Mouse (Mus musculus) MEL (cell line): Measurements from ENCODE around the gene Slc46a2. TPM values are rescaled to one million over a fixed set of nuclear protein-coding genes. Genes with fewer than 3 reads are reported as not detected.

ENCODE experiments used
- DNase-seq: peaks from one replicate; pipeline ENCODE4 v3.0.0; 2011; ENCODE audit warnings: low read depth, low spot score
- H3K27ac ChIP-seq: 2 replicates; pipeline ENCODE4 v1.5.1; 2012; ENCODE audit warnings: low read depth, mild to moderate bottlenecking, control low read depth, low read length, moderate library complexity; ENCODE audit not compliant: control insufficient read depth
- H3K27me3 ChIP-seq, 2 experiments: fragments of 150-350 bp in 1 of 2; sonication (generic) in 1 of 2; 2 replicates each; pipeline ENCODE4 v1.6.1; 2012; ENCODE audit warnings: low read length in 2 of 2, mild to moderate bottlenecking in 2 of 2, improper control_type of control experiment in 1 of 2, moderate library complexity in 1 of 2; ENCODE audit not compliant: insufficient read depth in 2 of 2, control insufficient read depth in 1 of 2
- H3K36me3 ChIP-seq, 2 experiments: 2 replicates each; pipeline ENCODE4 v1.6.1; 2012 to 2014; ENCODE audit warnings: low read length in 2 of 2, improper control_type of control experiment in 1 of 2, inconsistent platforms in 1 of 2, mild to moderate bottlenecking in 1 of 2; ENCODE audit not compliant: insufficient read depth in 2 of 2, control insufficient read depth in 1 of 2
- H3K4me1 ChIP-seq, 2 experiments: fragments of 150-350 bp in 1 of 2; sonication (generic) in 1 of 2; 2 replicates each; pipeline ENCODE4 v1.6.1; 2012; ENCODE audit warnings: low read length in 2 of 2, improper control_type of control experiment in 1 of 2, mild to moderate bottlenecking in 1 of 2; ENCODE audit not compliant: insufficient read depth in 2 of 2, control insufficient read depth in 1 of 2
- H3K4me3 ChIP-seq, 2 experiments: fragments of 150-350 bp in 1 of 2; sonication (generic) in 1 of 2; 2 replicates each; pipeline ENCODE4 v1.5.1; 2012; ENCODE audit warnings: low read depth in 2 of 2, low read length in 2 of 2, mild to moderate bottlenecking in 2 of 2, moderate library complexity in 2 of 2, control low read depth in 1 of 2, improper control_type of control experiment in 1 of 2; ENCODE audit not compliant: control insufficient read depth in 1 of 2, insufficient read depth in 1 of 2
- H3K79me2 ChIP-seq: 2 replicates; pipeline ENCODE4 v1.6.1; 2012; ENCODE audit warnings: mild to moderate bottlenecking, low read length, moderate library complexity; ENCODE audit not compliant: control insufficient read depth, poor library complexity, insufficient read depth
- H3K9ac ChIP-seq: 2 replicates; pipeline ENCODE4 v1.6.1; 2012; ENCODE audit warnings: low read depth, mild to moderate bottlenecking, control low read depth, low read length, moderate library complexity; ENCODE audit not compliant: control insufficient read depth, poor library complexity, severe bottlenecking
- H3K9me3 ChIP-seq: fragments of 150-350 bp; sonication (generic); replicated peaks from 2 replicates; pipeline ENCODE4 v1.6.1; 2012; ENCODE audit warnings: mild to moderate bottlenecking, low read length, improper control_type of control experiment, moderate library complexity; ENCODE audit not compliant: insufficient read depth
- BHLHE40 ChIP-seq: IDR thresholded peaks from 2 replicates; pipeline ENCODE4 v1.6.1; 2012; ENCODE audit warnings: low read depth, mild to moderate bottlenecking, inconsistent platforms, low read length, improper control_type of control experiment, borderline replicate concordance
- CHD1 ChIP-seq: IDR thresholded peaks from 2 replicates; pipeline ENCODE4 v1.6.1; 2012; ENCODE audit warnings: low read depth, mild to moderate bottlenecking, inconsistent platforms, low read length, improper control_type of control experiment
- CHD2 ChIP-seq: IDR thresholded peaks from 2 replicates; pipeline ENCODE4 v1.6.1; 2011; ENCODE audit warnings: low read length, improper control_type of control experiment
- EP300 ChIP-seq, 2 experiments: IDR thresholded peaks; 2 replicates each; pipeline ENCODE4 v1.6.1; 2011; ENCODE audit warnings: improper control_type of control experiment in 2 of 2, low read length in 2 of 2, low read depth in 1 of 2, mild to moderate bottlenecking in 1 of 2
- ETS1 ChIP-seq: IDR thresholded peaks from 2 replicates; pipeline ENCODE4 v1.6.1; 2012; ENCODE audit warnings: low read depth, mild to moderate bottlenecking, inconsistent platforms, low read length, improper control_type of control experiment, moderate library complexity
- GATA1 ChIP-seq: IDR thresholded peaks from 2 replicates; pipeline ENCODE4 v1.6.1; 2011; ENCODE audit warnings: low read depth, low read length, improper control_type of control experiment
- HCFC1 ChIP-seq: IDR thresholded peaks from 2 replicates; pipeline ENCODE4 v1.6.1; 2012; ENCODE audit warnings: low read depth, mild to moderate bottlenecking, inconsistent platforms, low read length, improper control_type of control experiment, moderate library complexity
- KAT2A ChIP-seq: conservative IDR thresholded peaks from 2 replicates; pipeline ENCODE4 v1.6.1; 2012; ENCODE audit warnings: low read depth, low read length, improper control_type of control experiment, inconsistent platforms
- MAFK ChIP-seq: IDR thresholded peaks from 2 replicates; pipeline ENCODE4 v1.6.1; 2011; ENCODE audit warnings: low read depth, mild to moderate bottlenecking, low read length, improper control_type of control experiment, borderline replicate concordance
- MAZ ChIP-seq: IDR thresholded peaks from 2 replicates; pipeline ENCODE4 v1.6.1; 2012; ENCODE audit warnings: low read depth, mild to moderate bottlenecking, inconsistent platforms, low read length, improper control_type of control experiment
- MXI1 ChIP-seq: IDR thresholded peaks from 2 replicates; pipeline ENCODE4 v1.6.1; 2011; ENCODE audit warnings: mild to moderate bottlenecking, low read depth, low read length, improper control_type of control experiment
- NELFE ChIP-seq: IDR thresholded peaks from 2 replicates; pipeline ENCODE4 v1.6.1; 2011; ENCODE audit warnings: low read depth, low read length, improper control_type of control experiment
- NRF1 ChIP-seq: IDR thresholded peaks from 2 replicates; pipeline ENCODE4 v1.6.1; 2014; ENCODE audit warnings: low read depth, mild to moderate bottlenecking, inconsistent platforms, low read length, improper control_type of control experiment, moderate library complexity; ENCODE audit not compliant: poor library complexity, insufficient read depth, severe bottlenecking
- POLR2AphosphoS2 ChIP-seq: IDR thresholded peaks from 2 replicates; pipeline ENCODE4 v1.6.1; 2011; ENCODE audit warnings: low read length, improper control_type of control experiment
- RCOR1 ChIP-seq: IDR thresholded peaks from 2 replicates; pipeline ENCODE4 v1.6.1; 2012; ENCODE audit warnings: low read depth, mild to moderate bottlenecking, inconsistent platforms, low read length, improper control_type of control experiment
- SIN3A ChIP-seq: IDR thresholded peaks from 2 replicates; pipeline ENCODE4 v1.6.1; 2012; ENCODE audit warnings: low read length, improper control_type of control experiment, inconsistent platforms
- TAL1 ChIP-seq: IDR thresholded peaks from 2 replicates; pipeline ENCODE4 v1.6.1; 2012; ENCODE audit warnings: mild to moderate bottlenecking, inconsistent platforms, low read length, moderate library complexity, mixed read lengths
- TCF12 ChIP-seq: IDR thresholded peaks from 2 replicates; pipeline ENCODE4 v1.6.1; 2014; ENCODE audit warnings: low read depth, mild to moderate bottlenecking, inconsistent platforms, low read length, improper control_type of control experiment, moderate library complexity
- UBTF ChIP-seq: IDR thresholded peaks from 2 replicates; pipeline ENCODE4 v1.6.1; 2012; ENCODE audit warnings: low read depth, mild to moderate bottlenecking, inconsistent platforms, low read length, improper control_type of control experiment, moderate library complexity, borderline replicate concordance; ENCODE audit not compliant: insufficient read depth
- USF1 ChIP-seq: IDR thresholded peaks from 2 replicates; pipeline ENCODE4 v1.6.1; 2014; ENCODE audit warnings: low read depth, mild to moderate bottlenecking, inconsistent platforms, low read length, improper control_type of control experiment, moderate library complexity
- ZMIZ1 ChIP-seq: IDR thresholded peaks from 2 replicates; pipeline ENCODE4 v1.6.1; 2012; ENCODE audit warnings: low read depth, mild to moderate bottlenecking, inconsistent platforms, low read length, improper control_type of control experiment, moderate library complexity
- ZNF384 ChIP-seq: IDR thresholded peaks from 2 replicates; pipeline ENCODE4 v1.6.1; 2012; ENCODE audit warnings: low read depth, mild to moderate bottlenecking, inconsistent platforms, low read length, improper control_type of control experiment
- polyA plus RNA-seq, 2 experiments: library from polyadenylated mRNA; stranded (reverse) in 1 of 2; unstranded in 1 of 2; fragments of >175 nt in 1 of 2; fragments of >200 nt in 1 of 2; gene quantifications; 2 replicates each; pipeline versions ENCODE4 v1.2.1 to v1.2.4; 2012; ENCODE audit warnings: low replicate concordance in 2 of 2, low read depth in 1 of 2; ENCODE audit not compliant: insufficient read length in 2 of 2, insufficient read depth in 1 of 2, missing spikeins in 1 of 2
- total RNA-seq: library from RNA; depleted of rRNA; stranded (reverse); fragments of 300-350 nt; gene quantifications from 2 replicates; pipeline ENCODE4 v1.2.3, GENCODE M21; 2012

Gene Slc46a2
- total and polyA plus RNA-seq, 3 experiments = not detected

GRCm38 (mm10) chr4:59870859-59871591 is 43.8 kb downstream of the Slc46a2 start (continued):
- TF ChIP-seq CHD1 = no peak
- TF ChIP-seq ZMIZ1 = no peak
- no peak for TF ChIP-seq NELFE

GRCm38 (mm10) chr4:59870433-59870832 is 44.4 kb downstream of the Slc46a2 start:
- H3K27ac ChIP-seq = no peak overlapping the region
- no peaks in the 10 kb centered on the region for H3K27me3 ChIP-seq
- H3K4me1 ChIP-seq = peaks cover 15 to 20% of the 10 kb centered on the region in 2 experiments
- H3K36me3 ChIP-seq = peaks cover 0 to 29% of the 10 kb centered on the region in 2 experiments; a peak in 2 of 4 replicates
- no peaks in the 10 kb centered on the region for H3K9me3 ChIP-seq
- H3K79me2 ChIP-seq = no peaks in the 10 kb centered on the region
- no peak overlapping the region for H3K4me3 ChIP-seq
- TF ChIP-seq MAZ = no peak
- no peak for TF ChIP-seq MAFK
- TF ChIP-seq CHD2 = no peak
- TF ChIP-seq NRF1 = no peak
- TF ChIP-seq TAL1 = no peak
- DNase-seq = no peak
- H3K9ac ChIP-seq = no peak overlapping the region

- no peak overlapping the region for H3K27ac ChIP-seq
- TF ChIP-seq TAL1 (peak; percentile 35; the same call in 1 of the 2 replicates), EP300 (IDR thresholded peaks at IDR 0.05; ENCODE audit: low read depth in 1 of 2, low read length in 2 of 2) (peak; percentile 70 to 74), ZNF384 (0 out of 2 replicates have a peak, but pooled peaks have one; percentile 24), MAFK (peak; percentile 41; the same call in 1 of the 2 replicates), POLR2AphosphoS2 (no peak), USF1 (no peak), BHLHE40 (peak; percentile 49; the same call in 1 of the 2 replicates), NELFE (no peak), TCF12 (peak; percentile 71), RCOR1 (peak; percentile 99), UBTF (no peak), GATA1 (peak; percentile 38; the same call in 1 of the 2 replicates), ETS1 (peak; percentile 47), HCFC1 (no peak), SIN3A (peak; percentile 52; the same call in 1 of the 2 replicates), KAT2A (no peak), MXI1 (peak; percentile 59; the same call in 1 of the 2 replicates)
- no peak overlapping the region for H3K4me3 ChIP-seq
- H3K36me3 ChIP-seq = peaks cover 0 to 32% of the 10 kb centered on the region in 2 experiments; a peak in 2 of 4 replicates
- H3K27me3 ChIP-seq = no peaks in the 10 kb centered on the region
- peak; percentile 77 for DNase-seq
- no peaks in the 10 kb centered on the region for H3K79me2 ChIP-seq
- no peaks in the 10 kb centered on the region for H3K9me3 ChIP-seq
- peaks cover 15 to 24% of the 10 kb centered on the region in 2 experiments for H3K4me1 ChIP-seq
- no peak overlapping the region for H3K9ac ChIP-seq
Measured at GRCm38 (mm10) chr4:59869488-59870057, 45.3 kb downstream of the Slc46a2 start.
